Mouse (Mus musculus): Measurements from ENCODE around the gene C9.

DNA sequence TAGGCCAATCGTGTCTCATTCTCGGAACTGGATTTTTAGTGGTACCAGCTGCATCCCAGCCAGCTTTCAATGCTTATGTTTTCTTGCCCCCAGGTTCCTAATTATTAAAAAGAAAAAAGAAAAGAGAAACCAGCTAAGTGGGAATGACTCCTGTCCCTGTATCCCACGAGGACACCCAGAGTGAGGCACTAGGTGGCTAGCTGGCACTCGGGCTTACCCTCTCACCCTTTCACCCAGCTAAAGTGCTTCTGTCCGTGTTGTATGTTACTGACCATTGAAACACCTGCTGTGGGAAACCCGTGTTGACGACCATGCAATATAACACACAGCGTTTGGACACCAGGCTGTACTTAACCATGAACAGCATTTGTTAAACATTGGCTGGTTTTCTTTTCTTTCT lies 36.1 kb upstream of the C9 start:
- no peak for TF ChIP-seq CTCF (IDR thresholded peaks at IDR 0.05)
- no peak for TF ChIP-seq POLR2A (IDR thresholded peaks at IDR 0.05; ENCODE audit: insufficient read depth, low read depth, low read length)
- no peak for TF ChIP-seq EP300 (IDR thresholded peaks at IDR 0.05; ENCODE audit: insufficient read depth, low read depth, low read length)
